Mouse (Mus musculus): ENCODE measurements at regions not wholly inside any gene's neighbourhood (a gene's known extent, or its start where the extent isn't known, plus 50 kb on each side); places are given as distances from the start of the nearest gene placed in this dataset.
"Not testable (repeated sequence)": the region's sequence is repeated elsewhere in the genome, so short reads cannot be mapped to it uniquely, and the experiment has no call there.

GRCm38 (mm10) chr2:11059731-11060425 lies 112.0 kb upstream of the Prkcq start:
- peak; percentile 41 to 60 for DNase-seq (ENCODE audit: low spot score in 2 of 2)
- intact Hi-C loops (cut with DNase I) = loop anchor here (2.0 to 10.0 kb wide), 3 partner anchors 143 to 695 kb away; no protein-coding TSS in a partner anchor

- DNase-seq (ENCODE audit: low spot score in 2 of 2) = no peak
Observed at GRCm38 (mm10) chr2:11067384-11067783, 104.5 kb upstream of the Prkcq start.

DNA sequence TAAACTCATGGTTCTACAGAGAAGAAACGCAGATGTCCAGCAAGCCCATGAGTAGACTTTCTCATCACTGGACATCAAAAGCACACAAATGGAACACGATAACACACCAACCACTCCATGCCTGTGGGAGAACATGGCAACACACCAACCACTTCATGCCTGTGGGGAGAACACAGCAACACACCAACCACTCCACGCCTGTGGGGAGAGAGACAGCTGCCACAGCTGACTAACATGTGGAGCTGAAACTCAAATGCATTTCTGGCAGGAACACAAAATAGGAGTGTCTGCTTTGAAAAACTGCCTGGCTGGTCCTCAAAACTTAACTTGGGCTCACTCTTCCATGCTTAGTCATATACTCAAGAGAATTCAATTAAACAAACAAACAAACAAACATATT lies 88.4 kb upstream of the Prkcq start:
- no peak for DNase-seq (ENCODE audit: low spot score in 2 of 2)
- intact Hi-C loops (cut with DNase I) = no loop called here

More at GRCm38 (mm10) chr2:11067384-11067783, 104.5 kb upstream of the Prkcq start:
- intact Hi-C loops (cut with DNase I) = no loop called here

DNA sequence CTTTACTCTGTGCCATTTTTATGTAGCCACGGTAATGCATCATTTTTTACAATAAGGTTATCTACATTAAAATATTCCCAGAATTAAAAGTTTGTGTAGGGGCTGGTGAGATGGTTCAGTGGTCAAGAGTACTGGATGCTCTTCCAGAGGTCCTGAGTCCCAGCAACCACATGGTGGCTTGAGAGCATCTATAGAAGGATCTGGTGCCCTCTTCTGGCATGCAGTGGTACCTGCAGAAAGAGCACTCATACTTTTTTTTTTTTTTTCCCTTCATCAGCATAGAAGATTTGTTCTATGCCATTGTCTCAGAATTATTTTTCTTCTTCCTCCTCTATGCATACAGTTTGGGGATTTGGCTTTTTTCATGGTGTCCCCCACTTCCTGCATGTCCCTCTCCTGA lies 84.9 kb upstream of the Prkcq start:
- DNase-seq (ENCODE audit: low spot score in 2 of 2) = peak in 1 of 2 experiments; percentile 12
- intact Hi-C loops (cut with DNase I) = no loop called here

DNA sequence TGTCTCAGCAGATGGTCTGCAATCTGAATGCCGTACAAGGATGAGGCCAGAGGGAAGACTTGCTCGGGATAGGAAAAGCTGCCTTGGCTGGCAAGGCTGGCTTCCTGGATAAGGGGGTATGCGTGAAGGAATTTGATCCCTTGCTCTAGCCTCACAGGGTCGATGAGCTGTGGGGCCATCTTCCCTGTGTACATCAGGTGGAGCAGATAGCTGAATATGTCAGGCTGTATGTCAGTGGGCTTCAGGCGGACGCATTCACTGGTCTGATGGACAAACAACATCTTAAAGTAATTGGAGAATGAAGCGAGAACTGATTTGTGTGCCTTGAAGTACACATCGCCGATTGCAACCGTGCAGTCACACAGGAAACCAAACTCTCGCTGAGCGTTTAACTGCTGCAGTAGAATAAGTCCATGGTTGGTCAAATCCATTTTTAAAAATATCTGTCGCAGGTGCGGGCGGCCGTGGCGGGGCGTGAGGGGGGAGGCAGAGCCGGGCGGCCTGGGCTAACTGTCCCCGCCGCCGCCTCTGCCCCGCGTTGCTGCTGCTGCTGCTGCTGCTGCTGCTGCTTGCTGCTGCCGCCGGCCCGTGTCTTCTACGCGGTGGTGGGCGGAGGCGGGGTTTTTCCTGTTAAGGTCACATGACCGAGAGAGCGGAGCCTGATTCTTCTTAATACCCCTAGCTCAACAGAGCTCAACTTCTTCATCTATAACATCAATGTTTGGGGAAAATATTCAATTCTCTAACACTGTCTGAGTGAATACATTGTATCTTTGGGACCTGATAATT lies 71.9 kb upstream of the Prkcq start:
- intact Hi-C loops (cut with DNase I); DNase-seq (ENCODE audit: low spot score in 2 of 2): not testable (repeated sequence)

DNA sequence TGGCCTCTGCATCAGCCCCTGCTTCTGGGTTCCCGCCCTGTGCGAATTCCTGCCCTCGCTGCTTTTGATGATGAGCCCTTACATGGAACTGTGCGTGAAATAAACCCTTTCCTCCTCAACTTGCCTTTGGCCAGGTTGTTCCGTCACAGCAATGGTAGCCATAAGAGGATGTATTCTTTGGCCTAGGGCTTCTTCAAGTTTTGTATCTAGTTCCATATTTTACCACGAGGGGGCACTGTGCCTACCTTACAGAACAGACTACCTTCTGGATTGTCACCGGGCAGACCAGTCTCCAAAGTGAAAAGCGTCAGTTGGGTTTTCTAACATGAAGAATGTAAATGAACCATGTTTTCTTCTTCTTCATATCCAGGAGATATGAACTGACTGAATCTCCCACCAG lies 58.7 kb upstream of the Prkcq start:
- DNase-seq (ENCODE audit: low spot score in 2 of 2) = peak in 1 of 2 experiments; percentile 23
- intact Hi-C loops (cut with DNase I) = loop anchor here (5.0 kb wide), 2 partner anchors 174 to 209 kb away; no protein-coding TSS in a partner anchor

DNA sequence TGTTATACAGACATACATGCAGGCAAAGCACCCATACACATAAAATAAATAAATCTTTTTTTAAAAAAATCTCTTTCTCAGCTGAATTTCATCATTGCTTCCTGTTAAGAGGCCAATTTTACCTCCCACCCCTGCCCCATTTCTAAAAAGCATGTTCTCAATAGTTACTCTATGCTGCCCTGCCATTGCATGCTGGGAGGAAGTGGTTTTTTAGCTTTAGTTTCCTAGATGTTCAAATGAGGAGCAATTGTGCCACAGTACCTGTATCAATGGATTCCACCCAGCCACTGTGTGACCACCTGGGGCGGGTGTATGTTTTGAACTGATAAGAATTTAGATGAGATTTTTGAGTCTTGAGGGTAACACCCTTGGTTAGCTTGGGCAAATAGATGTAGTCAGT lies 53.3 kb upstream of the Prkcq start:
- intact Hi-C loops (cut with DNase I) = no loop called here
- no peak for DNase-seq (ENCODE audit: low spot score in 2 of 2)

DNA sequence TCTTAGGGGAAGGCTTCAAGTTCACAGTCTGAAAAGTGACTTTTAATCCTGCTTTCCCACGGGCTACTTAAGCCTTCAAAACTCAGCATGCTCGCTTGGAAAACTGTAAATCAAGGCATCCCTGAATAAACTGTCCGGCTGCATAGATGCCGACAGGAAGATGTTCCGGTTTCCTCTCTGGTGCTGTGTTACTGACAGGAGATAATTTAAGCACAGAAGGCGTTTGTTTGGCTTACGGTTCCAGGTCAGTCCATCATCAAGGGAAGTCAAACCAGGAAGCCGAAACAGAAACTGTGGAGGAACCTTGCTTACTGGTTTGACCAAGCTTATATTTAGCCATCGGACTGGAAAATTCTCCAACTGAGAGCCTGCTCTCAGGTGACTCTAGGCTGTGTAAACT lies 52.6 kb upstream of the Prkcq start:
- intact Hi-C loops (cut with DNase I) = no loop called here

More for the DNA sequence above, 52.6 kb upstream of the Prkcq start:
- DNase-seq (ENCODE audit: low spot score in 2 of 2) = no peak
